Mouse (Mus musculus) heart, embryonic 10.5 days (tissue): Measurements from ENCODE around the gene Ptcd3. TPM values are rescaled to one million over a fixed set of nuclear protein-coding genes. Genes with fewer than 3 reads are reported as not detected.

ENCODE experiments used
- DNase-seq: peaks from one replicate; pipeline ENCODE4 v3.0.0-alpha.2; 2017; ENCODE audit warnings: low spot score
- H3K27ac ChIP-seq: fragments of 300-500 bp; sonication (generic); 2 replicates; pipeline ENCODE4 v1.5.1; 2016; ENCODE audit warnings: mild to moderate bottlenecking
- H3K27me3 ChIP-seq: fragments of 300-500 bp; sonication (generic); 2 replicates; pipeline ENCODE4 v1.6.1; 2016; ENCODE audit warnings: mild to moderate bottlenecking; ENCODE audit not compliant: poor library complexity, insufficient read depth, severe bottlenecking
- H3K36me3 ChIP-seq: fragments of 300-500 bp; sonication (generic); 2 replicates; pipeline ENCODE4 v1.6.1; 2016; ENCODE audit warnings: mild to moderate bottlenecking, moderate library complexity
- H3K4me1 ChIP-seq: fragments of 300-500 bp; sonication (generic); 2 replicates; pipeline ENCODE4 v1.6.1; 2016; ENCODE audit warnings: mild to moderate bottlenecking
- H3K4me3 ChIP-seq: fragments of 300-500 bp; sonication (generic); 2 replicates; pipeline ENCODE4 v1.5.1; 2016; ENCODE audit warnings: mild to moderate bottlenecking, moderate library complexity
- H3K9me3 ChIP-seq: fragments of 300-500 bp; sonication (generic); 2 replicates; pipeline ENCODE4 v1.6.1; 2016; ENCODE audit warnings: mild to moderate bottlenecking, moderate library complexity
- WGBS: fragments of 180-500 bp; shearing (Covaris S2); methylation state at CpG from one replicate; pipeline ENCODE4 v1.1.7; 2016; 5-methylcytosine and 5-hydroxymethylcytosine counted together
- polyA plus RNA-seq: library from polyadenylated mRNA; unstranded; fragments of >200 nt; fragmentation: Nextera tagmentation; extraction: Ambion mirVana; gene quantifications from 2 replicates; pipeline ENCODE4 v1.2.1, GENCODE M21; 2016

Gene Ptcd3
- polyA plus RNA-seq, 1 experiment from 2014 or later = 140 TPM

DNA sequence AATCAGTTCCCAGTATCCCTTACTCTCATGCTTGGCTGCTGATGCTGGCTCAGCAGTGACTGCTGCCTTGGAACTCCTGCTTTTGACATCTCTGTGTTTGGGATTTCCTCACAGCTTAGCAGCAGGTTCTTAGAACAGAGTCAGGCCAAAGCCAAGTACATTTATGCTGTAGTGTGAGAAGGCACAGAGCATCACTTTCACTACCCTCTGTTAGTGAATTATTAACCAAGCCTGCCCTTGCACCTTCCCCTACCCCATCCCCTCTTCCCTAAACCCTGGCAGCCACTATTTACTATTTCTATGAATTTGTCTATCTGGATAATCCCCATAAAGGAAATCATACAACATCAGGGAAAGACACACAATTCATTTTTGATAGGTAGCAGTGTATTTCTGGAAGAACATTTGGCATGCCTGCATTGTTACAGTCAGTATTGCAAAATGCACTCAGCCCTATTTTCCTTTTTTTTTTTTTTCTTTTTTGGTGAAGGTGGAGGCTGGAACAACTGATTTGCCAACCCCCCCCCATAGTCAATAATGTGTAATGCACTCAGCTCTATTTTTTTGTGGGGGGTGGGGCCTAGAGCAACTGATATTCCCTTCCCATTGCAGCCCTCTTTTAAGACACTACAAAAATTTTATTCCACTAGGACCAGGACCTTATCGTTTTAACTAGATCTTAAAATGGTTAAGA, 67.8 kb downstream of the Ptcd3 start:
- 93% methylated on average over 1 of the region's 1 CpGs for WGBS
- Histone ChIP-seq H3K36me3 (peaks cover 25% of the 10 kb centered on the region), H3K4me3 (no peak overlapping the region), H3K27ac (no peak overlapping the region), H3K27me3 (no peaks in the 10 kb centered on the region), H3K4me1 (no peaks in the 10 kb centered on the region), H3K9me3 (no peaks in the 10 kb centered on the region)
- no peak for DNase-seq

- no peaks in the 10 kb centered on the region for H3K27me3 ChIP-seq
- no peaks in the 10 kb centered on the region for H3K4me1 ChIP-seq
These were observed 68.7 kb downstream of the Ptcd3 start for GRCm38 (mm10) chr6:71839815-71840214.

DNA sequence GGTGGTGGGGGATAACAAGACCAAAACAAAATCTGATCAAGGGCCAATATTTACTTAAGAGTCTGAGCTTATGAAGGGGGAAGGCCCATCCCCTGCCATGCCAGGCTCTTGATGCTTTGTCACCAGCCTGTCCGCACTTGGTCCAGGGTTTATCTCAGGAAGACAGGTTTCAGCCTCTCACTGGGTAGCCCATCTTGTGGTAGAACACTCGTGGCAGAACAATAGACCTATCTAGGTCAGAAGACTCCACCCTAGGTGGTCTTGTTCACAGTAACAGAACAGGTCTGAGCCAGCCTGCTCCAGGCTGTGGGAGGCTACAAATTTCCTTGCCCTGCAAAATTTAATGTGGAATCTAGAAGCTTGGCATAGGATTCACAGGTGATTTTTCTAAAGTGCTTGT, 71.7 kb downstream of the Ptcd3 start:
- no peak for DNase-seq
- Histone ChIP-seq H3K9me3 (no peaks in the 10 kb centered on the region), H3K4me1 (peaks cover 8% of the 10 kb centered on the region), H3K4me3 (no peak overlapping the region), H3K27ac (no peak overlapping the region), H3K27me3 (no peaks in the 10 kb centered on the region), H3K36me3 (peaks cover 30% of the 10 kb centered on the region)
- WGBS = 61% methylated on average over 2 of the region's 2 CpGs

More at GRCm38 (mm10) chr6:71839815-71840214, 68.7 kb downstream of the Ptcd3 start:
- Histone ChIP-seq H3K4me3 (no peak overlapping the region), H3K27ac (no peak overlapping the region), H3K9me3 (no peaks in the 10 kb centered on the region), H3K36me3 (peaks cover 24% of the 10 kb centered on the region)
- no peak for DNase-seq

DNA sequence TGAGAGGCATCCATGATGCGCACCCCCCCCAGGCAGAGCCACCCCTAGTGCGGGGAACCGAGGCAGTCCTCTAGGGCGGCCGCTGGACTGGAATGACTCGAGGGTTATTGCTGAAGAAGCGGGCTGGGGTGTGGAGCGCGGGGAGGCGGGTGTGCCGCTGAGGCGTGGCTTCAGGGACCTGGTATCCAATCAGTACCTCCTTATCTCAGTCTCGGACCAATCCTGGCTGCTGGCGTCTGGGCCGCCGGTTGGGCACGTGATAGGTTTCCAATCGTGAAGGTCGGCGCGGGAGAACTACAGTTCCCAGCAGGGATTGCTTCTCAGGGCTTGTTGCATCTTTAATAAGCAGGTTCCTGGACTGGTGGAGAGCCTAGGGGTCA, 77.0 kb downstream of the Ptcd3 start:
- no peaks in the 10 kb centered on the region for H3K27me3 ChIP-seq
- DNase-seq = peak; percentile 99
- H3K9me3 ChIP-seq = no peaks in the 10 kb centered on the region
- H3K4me3 ChIP-seq = peak overlapping the region; percentile 83
- H3K4me1 ChIP-seq = peaks cover 8% of the 10 kb centered on the region
- peaks cover 26% of the 10 kb centered on the region for H3K36me3 ChIP-seq
- WGBS = under 1% methylated on average over 21 of the region's 21 CpGs
- peak overlapping the region; percentile 93 for H3K27ac ChIP-seq

DNA sequence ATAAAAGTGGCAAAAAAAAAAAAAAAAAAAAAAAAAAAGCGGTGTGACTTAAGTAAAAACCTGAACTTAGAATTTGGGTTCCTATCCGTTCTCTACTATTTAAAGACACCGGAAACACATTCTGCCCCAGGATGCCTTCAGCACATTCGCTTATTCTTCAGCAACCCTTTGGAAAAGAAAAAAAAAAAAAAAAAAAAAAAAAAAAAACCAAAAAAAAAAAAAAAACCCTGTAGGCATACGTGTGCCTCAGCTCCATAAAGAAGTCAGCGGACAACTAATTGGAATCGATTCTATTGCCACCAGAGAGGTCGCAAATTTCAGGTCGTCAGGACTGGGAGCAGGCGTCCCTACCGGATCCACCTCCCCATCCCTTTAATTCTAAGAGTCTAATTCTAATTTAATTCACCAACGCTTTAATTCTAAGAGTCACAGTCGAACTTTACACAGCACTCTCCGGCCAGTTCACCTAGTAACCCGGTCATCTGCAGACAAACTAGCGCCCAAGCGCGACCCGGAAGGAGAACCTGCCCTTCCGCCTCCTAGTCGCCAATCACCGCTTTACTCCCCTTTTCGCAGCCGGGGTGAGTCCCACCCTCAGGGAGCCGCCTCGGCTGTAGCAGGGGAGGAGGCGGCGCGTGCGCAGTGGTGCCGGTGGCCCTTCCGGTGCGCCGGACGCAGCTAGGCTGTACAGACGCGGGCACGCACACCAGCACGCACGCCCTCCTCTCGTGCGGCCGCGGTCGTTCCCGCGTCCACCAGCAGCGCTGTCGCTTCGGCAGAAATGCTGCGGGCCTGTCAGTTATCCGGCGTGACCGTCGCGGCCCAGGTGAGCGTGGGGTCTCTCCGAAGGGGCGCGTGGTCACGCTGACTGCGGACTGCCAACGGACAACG, 77.6 kb downstream of the Ptcd3 start, which contains the start of gene Immt:
Immt (plus strand) TSS at position 642 of the 891 bp plus-strand sequence.
- peaks cover 8% of the 10 kb centered on the region for H3K4me1 ChIP-seq
- peak; percentile 99 for DNase-seq
- no peaks in the 10 kb centered on the region for H3K27me3 ChIP-seq
- peaks cover 20% of the 10 kb centered on the region for H3K36me3 ChIP-seq
- WGBS = under 1% methylated on average over 63 of the region's 64 CpGs
- peak within 1 kb of the TSS; percentile 83 for H3K4me3 ChIP-seq
- H3K9me3 ChIP-seq = no peaks in the 10 kb centered on the region
- H3K27ac ChIP-seq = peak within 1 kb of the TSS; percentile 93

Other genes with a start within 250 kb of the Ptcd3 start
- gene Reep1, start 201.2 kb downstream of the Ptcd3 start, polyA plus RNA-seq = 21.2 and 24.9 TPM in 2 replicates
- gene Mrpl35, start 81.8 kb downstream of the Ptcd3 start, polyA plus RNA-seq = 64.7 and 68.8 TPM in 2 replicates
- 271 and 337 TPM in 2 replicates for gene Immt, start 77.4 kb downstream of the Ptcd3 start, polyA plus RNA-seq
- 37.8 and 40.0 TPM in 2 replicates for gene Polr1a, start 303 bp upstream of the Ptcd3 start, polyA plus RNA-seq
- gene St3gal5, start 188.8 kb upstream of the Ptcd3 start, polyA plus RNA-seq = 59.5 and 64.1 TPM in 2 replicates